Mouse (Mus musculus) cerebellum, postnatal 25 days (tissue): ENCODE results near the gene Fam47e.
A peak's percentile ranks its signal among the peaks of the same experiment; 100 is the strongest.

ENCODE experiments used
- DNase-seq, 2 experiments: peaks; one replicate each; pipeline ENCODE4 v3.0.0; 2021; ENCODE audit warnings: mixed read lengths in 2 of 2

Fam47e gene

GRCm38 (mm10) chr5:92604452-92605247 is 49.8 kb downstream of the Fam47e start:
- peak in 1 of 2 experiments; percentile 12 for DNase-seq

- no peak for DNase-seq
Measured at GRCm38 (mm10) chr5:92607492-92608229, 52.8 kb downstream of the Fam47e start.

GRCm38 (mm10) chr5:92612756-92613155 is 57.9 kb downstream of the Fam47e start:
- no peak for DNase-seq

GRCm38 (mm10) chr5:92621883-92622282 is 67.0 kb downstream of the Fam47e start:
- DNase-seq: no peak

- DNase-seq: no peak
Measured at GRCm38 (mm10) chr5:92627896-92628295, 73.0 kb downstream of the Fam47e start.

- no peak for DNase-seq
Measured at GRCm38 (mm10) chr5:92633526-92633925, 78.7 kb downstream of the Fam47e start.

- DNase-seq: no peak
Measured at GRCm38 (mm10) chr5:92634916-92635315, 80.0 kb downstream of the Fam47e start.

- no peak for DNase-seq
Measured at GRCm38 (mm10) chr5:92635891-92636290, 81.0 kb downstream of the Fam47e start.

GRCm38 (mm10) chr5:92640861-92641260 is 86.0 kb downstream of the Fam47e start:
- DNase-seq: no peak
